Mouse (Mus musculus) ES-E14 (cell line): ENCODE measurements around the gene Mrps6. TPM values are rescaled to one million over a fixed set of nuclear protein-coding genes. Genes with fewer than 3 reads are reported as not detected.
A peak's percentile ranks its signal among the peaks of the same experiment; 100 is the strongest.

Source experiments
- DNase-seq: peaks from one replicate; pipeline ENCODE4 v3.0.0-alpha.2; 2013; ENCODE audit warnings: low read depth, low spot score
- H3K27ac ChIP-seq: 2 replicates; pipeline ENCODE4 v1.5.1; 2012; ENCODE audit warnings: low read depth, mild to moderate bottlenecking, low read length, moderate library complexity, mixed read lengths; ENCODE audit not compliant: poor library complexity, insufficient read depth, severe bottlenecking
- H3K36me3 ChIP-seq: 2 replicates; pipeline ENCODE4 v1.6.1; 2012; ENCODE audit warnings: mild to moderate bottlenecking, low read length, moderate library complexity, mixed read lengths; ENCODE audit not compliant: control insufficient read depth, poor library complexity, insufficient read depth, severe bottlenecking
- H3K4me1 ChIP-seq, 2 experiments: fragments of 150-350 bp in 1 of 2; sonication (generic) in 1 of 2; 2 replicates each; pipeline ENCODE4 v1.6.1; 2012; ENCODE audit warnings: low read length in 2 of 2, mild to moderate bottlenecking in 1 of 2, mixed read lengths in 1 of 2; ENCODE audit not compliant: control insufficient read depth in 2 of 2, insufficient read depth in 2 of 2, poor library complexity in 1 of 2
- H3K4me3 ChIP-seq, 2 experiments: fragments of 150-350 bp in 1 of 2; sonication (generic) in 1 of 2; 2 replicates each; pipeline ENCODE4 v1.5.1; 2012; ENCODE audit warnings: low read length in 2 of 2, low read depth in 1 of 2, mild to moderate bottlenecking in 1 of 2, mixed read lengths in 1 of 2; ENCODE audit not compliant: insufficient read depth in 1 of 2, poor library complexity in 1 of 2, severe bottlenecking in 1 of 2
- H3K9ac ChIP-seq: 2 replicates; pipeline ENCODE4 v1.6.1; 2012; ENCODE audit warnings: low read depth, mild to moderate bottlenecking, low read length, mixed read lengths; ENCODE audit not compliant: poor library complexity, insufficient read depth, severe bottlenecking
- H3K9me3 ChIP-seq: fragments of 150-350 bp; sonication (generic); 2 replicates; pipeline ENCODE4 v1.6.1; 2012; ENCODE audit warnings: low read depth, mild to moderate bottlenecking, low read length; ENCODE audit not compliant: control insufficient read depth, insufficient read depth
- CHD2 ChIP-seq: IDR thresholded peaks from 2 replicates; pipeline ENCODE4 v1.6.1; 2014; ENCODE audit warnings: mild to moderate bottlenecking, low read depth, low read length, inconsistent platforms
- HCFC1 ChIP-seq: IDR thresholded peaks from 2 replicates; pipeline ENCODE4 v1.6.1; 2012; ENCODE audit warnings: low read length, inconsistent platforms, borderline replicate concordance; ENCODE audit not compliant: insufficient read depth
- MAFK ChIP-seq: IDR thresholded peaks from 2 replicates; pipeline ENCODE4 v1.6.1; 2014; ENCODE audit warnings: mild to moderate bottlenecking, low read depth, low read length, inconsistent platforms; ENCODE audit not compliant: insufficient read depth
- ZC3H11A ChIP-seq: IDR thresholded peaks from 2 replicates; pipeline ENCODE4 v1.6.1; 2012; ENCODE audit warnings: low read depth, mild to moderate bottlenecking, inconsistent platforms, low read length, borderline replicate concordance
- ZNF384 ChIP-seq: IDR thresholded peaks from 2 replicates; pipeline ENCODE4 v1.6.1; 2012; ENCODE audit warnings: low read depth, low read length, inconsistent platforms
- in situ Hi-C, 2 experiments: fragments of 600-800 bp; cut with MboI; formaldehyde crosslinking; loops; one replicate each; pipeline ENCODE4 v1.15.1; 2025; ENCODE audit warnings: low sequenced_read_pairs in 2 of 2, inconsistent platforms in 1 of 2; ENCODE audit not compliant: unreplicated experiment in 2 of 2
- total RNA-seq: library from RNA; depleted of rRNA; stranded (reverse); fragments of 300-350 nt; gene quantifications from 2 replicates; pipeline ENCODE4 v1.2.3, GENCODE M21; 2012

Mrps6 gene
- total RNA-seq, 1 experiment = 30.4 TPM

GRCm38 (mm10) chr16:92051777-92052310 is 6.2 kb upstream of the Mrps6 start:
- Histone ChIP-seq H3K4me3 (no peak overlapping the region), H3K36me3 (no peaks in the 10 kb centered on the region), H3K9me3 (no peaks in the 10 kb centered on the region), H3K27ac (no peak overlapping the region), H3K4me1 (0 out of 4 replicates have a peak, but pooled peaks cover 0 to 2% of the 10 kb centered on the region in 2 experiments), H3K9ac (no peak overlapping the region)
- DNase-seq = no peak
- in situ Hi-C loops = no loop called here
- TF ChIP-seq HCFC1 = no peak
- no peak for TF ChIP-seq ZC3H11A
- no peak for TF ChIP-seq ZNF384

GRCm38 (mm10) chr16:92052569-92052968 is 5.5 kb upstream of the Mrps6 start:
- H3K4me3 ChIP-seq = no peak overlapping the region
- no peak overlapping the region for H3K27ac ChIP-seq
- no peaks in the 10 kb centered on the region for H3K36me3 ChIP-seq
- H3K9ac ChIP-seq = no peak overlapping the region
- TF ChIP-seq HCFC1 (no peak), ZNF384 (no peak), ZC3H11A (no peak)
- 0 out of 4 replicates have a peak, but pooled peaks cover 0 to 2% of the 10 kb centered on the region in 2 experiments for H3K4me1 ChIP-seq
- no peak for DNase-seq
- H3K9me3 ChIP-seq = no peaks in the 10 kb centered on the region
- in situ Hi-C loops = no loop called here

DNA sequence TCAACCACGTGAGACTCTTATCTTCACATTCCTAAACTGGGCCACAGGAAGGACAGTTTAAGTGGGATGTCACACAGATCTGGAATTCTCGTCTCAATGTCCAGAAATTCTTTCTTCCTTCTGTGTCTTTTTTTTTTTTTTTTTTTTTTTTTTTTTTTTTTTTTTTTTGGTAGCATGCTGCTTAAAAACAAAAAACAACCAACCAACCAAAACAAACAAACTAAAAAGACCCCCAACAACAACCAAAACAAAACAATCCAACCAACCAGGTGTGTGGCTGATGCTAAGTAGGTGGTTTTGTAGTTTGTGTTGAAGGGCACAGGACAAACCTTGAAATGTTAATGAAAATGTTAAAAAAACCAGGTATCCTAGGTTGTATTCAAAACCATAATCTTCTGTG is 1.4 kb upstream of the Mrps6 start:
- Histone ChIP-seq H3K9ac (no peak overlapping the region), H3K4me3 (no peak overlapping the region), H3K27ac (no peak overlapping the region), H3K36me3 (0 out of 2 replicates have a peak, but pooled peaks cover 4% of the 10 kb centered on the region), H3K4me1 (peaks cover 2 to 8% of the 10 kb centered on the region in 2 experiments; a peak in 2 of 4 replicates), H3K9me3 (no peaks in the 10 kb centered on the region)
- TF ChIP-seq CHD2 (no peak), MAFK (no peak), ZC3H11A (no peak), HCFC1 (no peak), ZNF384 (no peak)
- in situ Hi-C loops = no loop called here
- DNase-seq = no peak

GRCm38 (mm10) chr16:92057456-92057851 is 616 bp upstream of the Mrps6 start:
- in situ Hi-C loops = no loop called here
- Histone ChIP-seq H3K9ac (peak overlapping the region; percentile 54), H3K36me3 (0 out of 2 replicates have a peak, but pooled peaks cover 5% of the 10 kb centered on the region), H3K9me3 (no peaks in the 10 kb centered on the region), H3K27ac (no peak overlapping the region), H3K4me1 (peaks cover 2 to 8% of the 10 kb centered on the region in 2 experiments; a peak in 2 of 4 replicates), H3K4me3 (peak overlapping the region; percentile 87 to 100)
- no peak for DNase-seq
- TF ChIP-seq HCFC1 = no peak
